Mouse (Mus musculus) T-helper 1 cell (primary cell): Measurements from ENCODE around the gene Susd6.

ENCODE experiments used
- in situ Hi-C: fragments of 300-600 bp; cut with MboI, MseI; formaldehyde crosslinking; loops from one replicate; pipeline ENCODE4 v1.15.1; 2025; ENCODE audit warnings: high pct_unique_total_duplicates

The Susd6 gene

DNA sequence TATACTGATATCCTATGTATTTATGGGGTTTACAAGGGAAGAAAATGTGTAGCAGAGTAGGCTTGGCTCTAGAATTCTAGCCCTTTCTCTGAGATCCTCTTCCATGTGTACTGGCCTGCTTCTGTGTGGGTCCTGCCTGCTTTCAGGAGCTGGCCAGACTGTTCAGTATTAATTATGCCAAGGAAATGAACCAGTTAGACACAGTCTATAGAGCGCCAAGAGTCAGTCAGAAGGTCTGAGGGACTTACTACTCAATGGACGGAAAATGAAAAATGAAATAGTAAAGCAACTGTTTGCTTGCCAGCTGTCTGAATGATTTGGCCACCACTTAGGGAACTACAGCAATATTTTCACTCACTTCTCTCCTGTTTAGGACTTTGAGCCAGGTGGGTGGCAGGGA is 75.7 kb downstream of the Susd6 start:
- in situ Hi-C loops, result no loop called here

DNA sequence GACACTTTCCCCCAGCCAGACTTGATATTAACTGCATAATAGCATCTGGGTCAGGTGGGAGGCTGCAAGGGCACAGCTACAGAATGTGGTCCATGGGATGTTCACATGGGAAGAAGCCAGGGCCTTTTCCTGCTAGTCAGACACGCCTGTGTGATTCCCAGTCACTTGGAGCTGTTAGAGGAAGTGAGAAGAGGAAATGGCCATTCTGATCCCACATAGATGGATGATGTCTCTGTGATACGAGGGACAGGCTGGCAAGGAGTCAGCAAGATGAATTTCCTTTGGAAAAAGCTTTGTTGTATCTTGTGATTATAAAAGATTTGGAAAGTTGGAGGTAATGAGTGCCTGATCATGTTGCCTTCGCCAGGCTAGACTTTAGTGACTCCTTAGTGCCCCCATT is 76.8 kb downstream of the Susd6 start:
- in situ Hi-C loops, result no loop called here

GRCm38 (mm10) chr12:80868401-80868800 is 78.1 kb downstream of the Susd6 start:
- in situ Hi-C loops, result no loop called here

DNA sequence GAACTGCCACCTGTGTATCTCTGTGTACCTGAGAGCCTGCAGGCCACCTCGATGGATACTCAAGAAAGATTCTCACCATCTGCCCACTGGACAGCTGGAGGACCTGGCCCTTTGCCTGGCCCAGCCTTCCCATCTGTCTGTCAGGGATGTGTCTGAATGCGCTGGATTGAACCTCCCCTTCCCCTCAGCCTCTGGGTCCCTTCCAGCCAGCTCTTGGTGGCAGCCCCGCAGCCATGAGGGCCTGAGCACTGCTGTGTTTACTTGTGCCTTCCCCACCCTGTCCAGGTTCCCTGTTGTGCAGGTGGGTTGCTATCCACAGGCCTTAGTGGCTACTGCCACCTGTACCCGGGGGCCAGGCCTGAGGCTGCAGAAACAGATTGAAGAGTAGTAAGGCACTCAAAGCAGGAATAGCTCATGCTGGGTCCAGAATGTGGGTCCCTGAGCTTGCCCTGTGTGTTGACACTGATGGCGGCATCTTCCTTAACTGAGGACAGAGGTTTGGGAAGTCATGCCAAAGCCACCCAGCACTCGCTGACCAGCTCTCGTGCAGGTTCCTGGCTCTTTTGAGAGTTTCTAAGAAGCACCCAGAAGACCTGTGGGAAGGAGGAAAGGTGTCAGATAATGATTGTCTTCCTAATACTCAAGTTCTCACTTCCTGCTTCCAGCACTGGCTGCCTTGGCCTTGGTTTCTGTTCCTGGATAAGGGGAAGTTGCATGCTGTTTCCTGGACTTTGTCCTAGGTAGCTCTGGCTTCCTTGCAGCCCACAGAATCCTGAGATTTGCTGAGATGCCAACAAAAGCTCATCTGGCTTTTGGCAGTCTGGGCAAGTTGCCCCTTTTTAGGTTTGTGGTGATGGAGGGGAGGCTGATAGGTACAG is 87.1 kb downstream of the Susd6 start:
- in situ Hi-C loops, result no loop called here

DNA sequence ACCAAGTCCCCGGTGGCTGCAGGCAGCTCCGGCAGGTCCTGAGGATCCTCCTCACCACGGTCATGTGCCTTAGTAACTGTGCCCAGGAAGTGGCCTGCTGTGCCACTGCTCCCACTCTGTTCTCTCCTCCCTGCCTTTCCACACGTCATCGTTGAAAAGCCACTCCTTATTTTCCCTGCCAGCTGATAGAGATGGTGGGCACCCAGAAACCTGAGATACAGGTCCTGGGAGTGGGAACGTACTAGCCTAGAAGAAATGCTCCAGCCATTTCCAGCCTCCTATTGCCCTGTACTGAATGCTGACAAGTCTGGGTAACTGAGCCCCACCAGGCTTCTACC is 87.8 kb downstream of the Susd6 start:
- in situ Hi-C loops, result no loop called here

DNA sequence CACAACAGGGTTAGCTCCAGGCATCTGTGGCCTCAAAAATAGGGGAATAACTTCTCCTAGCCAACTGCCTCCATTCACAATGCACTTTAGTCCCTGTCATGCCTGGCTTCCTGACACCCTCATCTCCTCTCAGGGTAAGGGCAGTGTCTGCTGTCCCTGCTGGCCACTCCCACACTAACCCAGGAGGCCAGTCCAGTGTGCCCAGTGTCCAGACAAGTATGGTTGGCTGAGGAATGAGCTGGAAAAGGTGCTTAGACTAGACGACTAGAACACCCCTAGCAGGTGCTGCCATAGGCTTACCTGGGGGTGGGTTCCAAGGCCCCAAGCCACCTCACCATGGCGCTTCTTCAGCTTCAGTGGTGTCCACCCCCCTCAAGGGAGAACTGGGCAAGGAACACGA is 88.3 kb downstream of the Susd6 start:
- in situ Hi-C loops, result no loop called here

GRCm38 (mm10) chr12:80879267-80879666 is 89.0 kb downstream of the Susd6 start:
- in situ Hi-C loops, result no loop called here

GRCm38 (mm10) chr12:80881121-80881520 is 90.8 kb downstream of the Susd6 start:
- in situ Hi-C loops, result no loop called here

DNA sequence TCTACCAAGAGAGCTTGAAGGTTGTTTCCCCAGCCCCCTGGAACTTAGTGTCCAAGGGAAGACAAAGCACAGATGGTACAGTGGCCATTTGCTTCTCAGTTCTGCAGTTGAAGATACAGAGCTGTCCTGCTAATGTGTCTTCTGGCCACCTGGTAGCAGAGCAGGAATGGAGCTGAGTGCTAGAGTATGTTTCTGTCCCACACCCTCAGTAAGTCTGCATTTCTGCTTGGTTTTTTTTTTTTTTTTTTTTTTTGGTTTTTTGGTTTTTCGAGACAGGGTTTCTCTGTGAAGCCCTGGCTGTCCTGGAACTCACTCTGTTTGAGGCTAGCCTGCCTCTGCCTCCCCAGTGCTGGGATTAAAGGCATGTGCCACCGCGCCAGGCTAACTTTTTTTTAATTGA is 93.0 kb downstream of the Susd6 start:
- in situ Hi-C loops, result no loop called here

GRCm38 (mm10) chr12:80883881-80884280 is 93.6 kb downstream of the Susd6 start:
- in situ Hi-C loops, result no loop called here

- in situ Hi-C loops, result no loop called here
Observed at GRCm38 (mm10) chr12:80885301-80886288, 95.3 kb downstream of the Susd6 start.

GRCm38 (mm10) chr12:80887036-80887435 is 96.7 kb downstream of the Susd6 start:
- in situ Hi-C loops, result no loop called here

GRCm38 (mm10) chr12:80889331-80889730 is 99.0 kb downstream of the Susd6 start:
- in situ Hi-C loops, result no loop called here

- in situ Hi-C loops, result no loop called here
Observed at GRCm38 (mm10) chr12:80891074-80891473, 100.8 kb downstream of the Susd6 start.

DNA sequence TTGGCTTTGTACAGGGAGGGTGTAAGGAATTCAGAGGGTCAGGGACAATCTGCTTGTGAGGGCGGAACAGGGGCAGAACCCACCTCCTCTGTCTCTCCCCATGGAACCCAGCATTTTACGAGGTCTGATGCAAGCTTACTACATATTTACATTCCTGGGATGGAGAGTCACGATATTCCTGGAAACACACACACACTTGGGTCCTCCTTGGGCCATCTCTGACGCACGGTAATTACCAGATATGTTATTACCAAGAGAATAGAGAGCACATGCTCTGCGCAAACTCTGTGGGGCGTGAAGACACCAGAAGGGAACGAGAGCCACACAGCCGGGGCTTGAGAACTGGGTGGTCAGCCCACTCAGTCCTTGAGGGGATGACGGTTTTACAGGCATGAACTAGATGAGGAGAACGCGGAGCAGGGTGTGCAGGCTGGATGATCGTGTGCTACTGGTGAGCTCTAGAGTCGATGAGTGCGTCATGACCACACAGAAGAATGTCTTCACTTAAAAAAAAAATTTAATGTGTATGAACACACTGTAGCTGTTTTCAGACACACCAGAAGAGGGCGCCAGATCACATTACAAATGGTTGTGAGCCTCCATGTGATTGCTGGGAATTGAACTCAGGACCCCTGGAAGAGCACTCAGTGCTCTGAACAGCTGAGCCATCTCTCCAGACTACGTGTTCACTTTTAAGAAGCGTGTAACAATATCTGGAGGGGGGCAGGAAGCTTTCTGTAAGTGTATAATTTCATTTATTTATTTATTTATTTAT is 103.6 kb downstream of the Susd6 start:
- in situ Hi-C loops, result no loop called here

- in situ Hi-C loops, result loop anchor here (5.0 kb wide), 1 partner anchor 133 kb away; the partner anchor contains the start of gene Ccdc177
Observed at GRCm38 (mm10) chr12:80894973-80895570, 104.8 kb downstream of the Susd6 start.

GRCm38 (mm10) chr12:80909631-80910030 is 119.3 kb downstream of the Susd6 start:
- in situ Hi-C loops, result no loop called here

- in situ Hi-C loops, result no loop called here
Observed at GRCm38 (mm10) chr12:80917764-80918163, 127.5 kb downstream of the Susd6 start.

DNA sequence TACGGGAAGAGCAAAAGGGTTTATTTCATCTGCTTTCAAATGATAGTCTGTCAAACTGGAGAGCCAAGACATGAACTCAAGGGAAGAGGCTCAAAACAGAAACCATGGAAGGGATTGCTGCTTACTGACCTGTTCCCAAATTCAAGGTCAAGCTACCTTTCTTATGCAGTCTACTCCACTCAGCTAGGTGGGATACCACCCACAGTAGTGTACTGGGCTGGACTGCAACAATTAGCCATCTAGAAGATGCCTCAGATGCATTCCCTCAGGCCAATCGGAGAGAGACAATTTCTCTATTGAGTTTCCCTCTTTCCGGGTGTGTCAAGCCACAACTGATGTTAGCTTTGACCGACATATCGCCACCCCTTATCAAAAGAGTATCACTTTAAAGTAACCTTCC is 131.0 kb downstream of the Susd6 start:
- in situ Hi-C loops, result no loop called here

GRCm38 (mm10) chr12:80922869-80923268 is 132.6 kb downstream of the Susd6 start:
- in situ Hi-C loops, result no loop called here

DNA sequence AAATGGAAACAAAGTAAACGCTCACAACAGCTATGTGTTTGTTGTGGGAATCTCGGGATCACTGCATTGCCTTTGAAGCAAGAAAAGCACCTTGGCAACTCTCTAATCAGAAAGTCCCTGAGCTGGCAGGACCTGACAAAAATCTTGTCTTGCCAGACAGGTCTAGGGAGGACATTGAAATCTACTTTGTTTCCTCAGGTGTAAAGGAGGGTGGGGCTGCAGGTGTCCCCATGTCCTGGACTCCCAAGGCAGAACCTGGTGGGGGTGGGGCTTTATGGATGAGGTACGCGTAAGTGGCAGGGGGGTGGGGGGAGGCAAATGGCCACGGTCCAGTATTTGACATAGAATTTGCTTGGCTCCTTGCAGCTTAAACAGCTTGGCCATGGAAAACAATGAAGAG is 133.3 kb downstream of the Susd6 start:
- in situ Hi-C loops, result no loop called here
